Mouse (Mus musculus) hindbrain, embryonic 16.5 days (tissue): ENCODE data around the gene Gabrr3. TPM values are rescaled to one million over a fixed set of nuclear protein-coding genes. Genes with fewer than 3 reads are reported as not detected.

Experiments used
- ATAC-seq: fragments of 200-750 bp; cut with Nextera tagmentation; 2 replicates; pipeline ENCODE4 v1.8.0; 2017; ENCODE audit warnings: moderate TSS enrichment, moderate library complexity
- H3K27ac ChIP-seq: fragments of 300-500 bp; sonication (generic); 2 replicates; pipeline ENCODE4 v1.5.1; 2014; ENCODE audit warnings: low read depth, mild to moderate bottlenecking, control low read depth, low read length, moderate library complexity
- H3K27me3 ChIP-seq: fragments of 300-500 bp; sonication (generic); replicated peaks from 2 replicates; pipeline ENCODE4 v1.6.1; 2014; ENCODE audit warnings: low read length; ENCODE audit not compliant: control insufficient read depth, insufficient read depth
- H3K36me3 ChIP-seq: fragments of 300-500 bp; sonication (generic); 2 replicates; pipeline ENCODE4 v1.6.1; 2014; ENCODE audit warnings: mild to moderate bottlenecking, low read length, moderate library complexity, mixed read lengths; ENCODE audit not compliant: control insufficient read depth, insufficient read depth
- H3K4me1 ChIP-seq: fragments of 300-500 bp; sonication (generic); 2 replicates; pipeline ENCODE4 v1.6.1; 2014; ENCODE audit warnings: low read depth, low read length; ENCODE audit not compliant: control insufficient read depth, insufficient read depth
- H3K4me2 ChIP-seq: fragments of 300-500 bp; sonication (generic); 2 replicates; pipeline ENCODE4 v1.6.1; 2014; ENCODE audit warnings: mild to moderate bottlenecking, low read length, control low read depth, moderate library complexity
- H3K4me3 ChIP-seq: fragments of 300-500 bp; sonication (generic); 2 replicates; pipeline ENCODE4 v1.5.1; 2014; ENCODE audit warnings: mild to moderate bottlenecking, low read length, control low read depth, moderate library complexity
- H3K9ac ChIP-seq: fragments of 300-500 bp; sonication (generic); 2 replicates; pipeline ENCODE4 v1.6.1; 2014; ENCODE audit warnings: low read depth, mild to moderate bottlenecking, control low read depth, low read length, moderate library complexity
- H3K9me3 ChIP-seq: fragments of 300-500 bp; sonication (generic); 2 replicates; pipeline ENCODE4 v1.6.1; 2014; ENCODE audit warnings: mild to moderate bottlenecking, low read length, moderate library complexity; ENCODE audit not compliant: control insufficient read depth
- WGBS: fragments of 180-500 bp; shearing (Covaris S2); extraction: QIAGEN DNeasy Blood & Tissue Kit; methylation state at CpG from one replicate; pipeline ENCODE4 v1.1.7; 2014; 5-methylcytosine and 5-hydroxymethylcytosine counted together
- polyA plus RNA-seq: library from polyadenylated mRNA; unstranded; fragments of >200 nt; fragmentation: Nextera tagmentation; extraction: Ambion mirVana; gene quantifications from 2 replicates; pipeline ENCODE4 v1.2.1, GENCODE M21; 2015

Gene Gabrr3
- not detected in 2 replicates for polyA plus RNA-seq

DNA sequence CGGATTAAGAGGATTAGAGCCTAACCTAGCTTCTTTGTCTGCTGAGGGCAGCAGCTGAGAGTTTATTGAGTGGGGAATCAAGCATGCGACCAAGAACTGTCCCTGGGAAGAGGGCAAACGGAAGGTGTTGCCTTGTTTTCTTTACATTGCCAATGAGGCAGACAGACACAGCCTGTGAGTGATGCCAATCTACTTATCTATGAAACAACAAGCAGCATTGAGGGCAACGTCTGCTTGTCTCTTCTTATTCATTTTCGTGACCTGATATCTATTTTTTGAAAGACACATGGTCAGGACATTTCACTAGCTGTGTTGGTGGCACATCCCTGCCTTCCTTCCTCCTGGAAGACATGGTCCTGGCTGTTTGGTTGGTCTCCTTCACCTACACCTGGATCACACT is at the start of gene Gabrr3:
Gene Gabrr3, plus strand, starts transcription at position 301 of the 400 bp plus-strand sequence.
- no peaks in the 10 kb centered on the region for H3K36me3 ChIP-seq
- H3K27ac ChIP-seq = no peak within 1 kb of the TSS
- no peaks in the 10 kb centered on the region for H3K27me3 ChIP-seq
- no peaks in the 10 kb centered on the region for H3K9me3 ChIP-seq
- no peaks in the 10 kb centered on the region for H3K4me1 ChIP-seq
- ATAC-seq = no peak
- no peak within 1 kb of the TSS for H3K9ac ChIP-seq
- WGBS = 61% methylated on average over 5 of the region's 5 CpGs
- H3K4me3 ChIP-seq = no peak within 1 kb of the TSS
- no peak within 1 kb of the TSS for H3K4me2 ChIP-seq

DNA sequence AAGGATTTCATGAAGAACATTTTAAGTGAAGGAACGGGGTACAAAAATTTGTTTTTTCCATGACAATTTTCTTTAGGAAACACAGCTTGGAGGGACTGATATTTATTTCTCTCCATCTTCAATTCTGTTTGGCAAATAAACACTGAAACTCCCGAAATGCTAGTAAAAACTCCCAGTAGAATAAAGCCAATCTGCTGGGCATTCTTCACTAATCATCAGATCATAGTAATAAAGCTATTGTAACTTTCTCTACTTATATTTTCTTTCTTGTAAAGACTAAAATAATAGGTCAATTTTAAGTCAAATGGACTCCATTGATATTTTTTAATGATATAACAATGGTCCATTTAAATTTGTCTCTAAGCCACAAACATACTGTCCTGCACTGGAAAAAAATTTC is 43.2 kb upstream of the Gabrr3 start, which contains the start of gene Olfr209:
Gene Olfr209, minus strand, starts transcription at position 101 of the 400 bp plus-strand sequence.
- no peaks in the 10 kb centered on the region for H3K9me3 ChIP-seq
- H3K4me1 ChIP-seq = no peaks in the 10 kb centered on the region
- no peaks in the 10 kb centered on the region for H3K36me3 ChIP-seq
- no peak within 1 kb of the TSS for H3K27ac ChIP-seq
- H3K9ac ChIP-seq = no peak within 1 kb of the TSS
- ATAC-seq = no peak
- no peak within 1 kb of the TSS for H3K4me3 ChIP-seq
- no peaks in the 10 kb centered on the region for H3K27me3 ChIP-seq
- H3K4me2 ChIP-seq = no peak within 1 kb of the TSS
- 81% methylated on average over 2 of the region's 2 CpGs for WGBS

DNA sequence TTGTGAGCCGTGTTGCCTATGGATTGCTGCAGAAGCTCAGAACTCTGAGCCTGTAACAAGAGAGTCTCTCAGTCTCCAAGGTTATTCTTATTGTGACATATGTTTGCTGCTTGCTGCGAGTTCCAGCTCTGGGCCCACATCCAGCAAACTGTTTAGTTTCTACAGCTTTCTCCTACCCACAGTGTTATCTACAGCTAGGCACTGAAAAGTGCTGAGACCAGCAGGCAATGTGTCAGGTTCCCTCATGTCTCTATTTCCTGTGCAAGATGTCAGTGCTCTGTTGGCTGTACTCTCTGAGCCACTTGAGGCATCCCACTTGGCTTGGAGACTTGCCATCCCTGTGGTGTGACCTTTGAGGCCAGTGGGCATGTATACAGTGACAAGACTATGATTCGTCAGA is 13.8 kb upstream of the Gabrr3 start:
- Histone ChIP-seq H3K27ac (no peak overlapping the region), H3K27me3 (no peaks in the 10 kb centered on the region), H3K4me2 (no peak overlapping the region), H3K4me3 (no peak overlapping the region), H3K36me3 (no peaks in the 10 kb centered on the region), H3K4me1 (no peaks in the 10 kb centered on the region), H3K9ac (no peak overlapping the region), H3K9me3 (no peaks in the 10 kb centered on the region; the same call in 1 of the 2 replicates)
- 54% methylated on average over 3 of the region's 3 CpGs for WGBS
- peak; percentile 61 for ATAC-seq

DNA sequence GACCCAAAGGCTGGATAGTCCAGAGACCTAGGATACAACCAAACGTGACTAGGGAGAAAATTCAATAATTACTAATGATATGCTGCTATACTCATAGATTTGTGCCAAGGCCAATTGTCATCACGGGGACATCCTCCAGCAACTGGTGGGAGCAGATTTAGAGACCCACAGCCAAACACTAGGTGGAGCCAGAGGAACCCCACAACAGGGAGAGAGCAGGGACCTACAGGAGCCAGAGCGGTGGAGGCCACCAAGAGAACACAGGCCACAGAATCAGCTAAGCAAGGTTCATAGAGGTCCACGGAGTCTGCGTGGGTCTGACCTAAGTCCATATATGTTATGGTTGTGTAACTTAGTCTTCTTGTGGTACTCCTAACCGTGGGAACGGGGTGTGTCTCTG is 6.0 kb upstream of the Gabrr3 start:
- H3K4me3 ChIP-seq = no peak overlapping the region
- H3K4me1 ChIP-seq = no peaks in the 10 kb centered on the region
- ATAC-seq = no peak
- no peak overlapping the region for H3K4me2 ChIP-seq
- H3K27me3 ChIP-seq = no peaks in the 10 kb centered on the region
- no peaks in the 10 kb centered on the region for H3K36me3 ChIP-seq
- no peak overlapping the region for H3K9ac ChIP-seq
- no peak overlapping the region for H3K27ac ChIP-seq
- 72% methylated on average over 7 of the region's 7 CpGs for WGBS
- no peaks in the 10 kb centered on the region; the same call in 1 of the 2 replicates for H3K9me3 ChIP-seq

DNA sequence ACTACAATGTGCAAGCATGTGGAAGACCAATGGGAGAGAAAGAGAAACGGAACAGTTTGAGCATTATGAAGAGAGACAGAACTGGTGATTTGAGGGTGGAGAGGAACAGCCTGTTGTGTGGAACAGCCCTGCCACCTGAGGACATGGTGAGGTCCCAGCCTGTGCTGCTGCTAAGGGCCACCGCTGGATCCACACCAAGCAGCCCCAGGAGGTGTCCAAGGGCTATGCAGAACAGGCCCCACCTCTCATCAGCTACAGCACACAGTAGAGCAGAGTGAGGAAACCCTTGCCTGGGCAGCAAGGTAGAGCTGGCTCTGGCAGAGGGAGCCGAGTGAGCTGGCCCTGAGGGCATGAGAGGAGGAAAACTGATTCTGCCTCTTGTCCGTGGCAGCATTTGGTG is 5.1 kb upstream of the Gabrr3 start:
- Histone ChIP-seq H3K27ac (no peak overlapping the region), H3K9ac (no peak overlapping the region), H3K4me2 (no peak overlapping the region), H3K36me3 (no peaks in the 10 kb centered on the region), H3K9me3 (no peaks in the 10 kb centered on the region; the same call in 1 of the 2 replicates), H3K4me1 (no peaks in the 10 kb centered on the region), H3K4me3 (no peak overlapping the region), H3K27me3 (no peaks in the 10 kb centered on the region)
- no peak for ATAC-seq
- 83% methylated on average over 4 of the region's 4 CpGs for WGBS

DNA sequence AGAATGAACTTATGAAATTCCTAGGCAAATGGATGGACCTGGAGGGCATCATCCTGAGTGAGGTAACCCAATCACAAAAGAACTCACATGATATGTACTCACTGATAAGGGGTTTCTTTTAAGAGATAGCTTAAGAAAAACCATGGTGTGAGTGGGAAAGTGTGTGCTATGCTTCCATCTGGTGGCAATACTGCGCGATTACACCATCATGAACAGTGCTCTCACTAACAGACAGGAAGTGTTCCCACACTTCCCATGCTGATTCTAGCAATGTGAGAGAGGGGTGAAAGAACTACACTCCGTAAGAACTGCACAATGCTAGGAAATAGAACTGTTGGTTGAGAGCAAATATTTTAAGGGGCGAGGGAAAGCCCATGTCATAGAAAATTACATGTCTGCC is 3.4 kb upstream of the Gabrr3 start:
- 25% methylated on average over 4 of the region's 4 CpGs for WGBS
- H3K4me3 ChIP-seq = no peak overlapping the region
- peak; percentile 94 for ATAC-seq

DNA sequence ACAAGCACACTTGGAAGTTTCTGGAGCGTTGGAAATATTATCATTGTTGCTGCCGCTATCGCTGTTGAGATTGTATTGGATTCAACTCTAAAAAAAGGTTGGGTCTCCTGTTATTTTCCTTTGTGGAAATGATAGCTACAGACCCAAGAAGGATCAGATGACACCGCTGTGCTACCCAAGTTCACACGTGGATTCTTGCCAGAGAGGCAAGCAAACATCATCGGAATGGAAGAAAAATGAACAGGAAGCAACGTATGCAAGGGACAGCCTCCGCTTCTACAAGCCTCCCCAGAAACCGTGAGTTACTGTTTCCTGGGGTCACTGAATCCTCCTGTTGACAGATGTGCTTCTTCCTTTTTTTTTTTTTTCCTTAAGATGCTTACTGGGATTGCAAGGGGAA is 2.3 kb upstream of the Gabrr3 start:
- WGBS = 72% methylated on average over 9 of the region's 9 CpGs

More for the DNA sequence above, 3.4 kb upstream of the Gabrr3 start:
- Histone ChIP-seq H3K4me1 (no peaks in the 10 kb centered on the region), H3K9ac (no peak overlapping the region), H3K27me3 (no peaks in the 10 kb centered on the region), H3K4me2 (no peak overlapping the region), H3K9me3 (no peaks in the 10 kb centered on the region), H3K36me3 (no peaks in the 10 kb centered on the region), H3K27ac (no peak overlapping the region)

DNA sequence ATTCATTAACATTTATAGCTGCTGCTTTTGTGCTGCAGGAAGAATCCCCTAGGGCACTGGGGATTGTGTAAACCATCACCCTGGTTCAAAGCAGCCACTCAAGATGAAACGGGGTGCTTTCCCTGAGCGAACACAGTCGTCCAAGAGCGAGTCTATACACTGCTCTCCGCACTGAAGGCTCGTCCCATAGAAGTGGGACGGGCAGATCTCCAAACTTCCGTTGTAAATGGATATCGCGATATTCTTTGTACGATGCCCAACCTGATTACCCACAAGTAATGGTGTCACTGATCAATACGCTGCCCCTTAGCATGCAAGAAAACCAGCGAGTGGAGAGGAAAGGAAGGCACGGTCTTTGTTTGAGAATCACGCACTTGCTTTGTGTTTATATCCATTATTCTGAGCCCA is 2.2 kb downstream of the Gabrr3 start:
- Histone ChIP-seq H3K4me2 (peak overlapping the region; percentile 32), H3K36me3 (no peaks in the 10 kb centered on the region), H3K27ac (no peak overlapping the region), H3K4me1 (no peaks in the 10 kb centered on the region), H3K4me3 (no peak overlapping the region), H3K27me3 (no peaks in the 10 kb centered on the region), H3K9ac (no peak overlapping the region), H3K9me3 (no peaks in the 10 kb centered on the region)
- ATAC-seq = peak; percentile 25; the same call in 1 of the 2 replicates
- 51% methylated on average over 15 of the region's 15 CpGs for WGBS

More for the DNA sequence above, 2.3 kb upstream of the Gabrr3 start:
- H3K4me1 ChIP-seq = no peaks in the 10 kb centered on the region
- no peak overlapping the region for H3K4me2 ChIP-seq
- H3K9me3 ChIP-seq = no peaks in the 10 kb centered on the region
- H3K9ac ChIP-seq = no peak overlapping the region
- no peak overlapping the region for H3K27ac ChIP-seq
- no peak for ATAC-seq
- H3K27me3 ChIP-seq = no peaks in the 10 kb centered on the region
- no peak overlapping the region for H3K4me3 ChIP-seq
- H3K36me3 ChIP-seq = no peaks in the 10 kb centered on the region

DNA sequence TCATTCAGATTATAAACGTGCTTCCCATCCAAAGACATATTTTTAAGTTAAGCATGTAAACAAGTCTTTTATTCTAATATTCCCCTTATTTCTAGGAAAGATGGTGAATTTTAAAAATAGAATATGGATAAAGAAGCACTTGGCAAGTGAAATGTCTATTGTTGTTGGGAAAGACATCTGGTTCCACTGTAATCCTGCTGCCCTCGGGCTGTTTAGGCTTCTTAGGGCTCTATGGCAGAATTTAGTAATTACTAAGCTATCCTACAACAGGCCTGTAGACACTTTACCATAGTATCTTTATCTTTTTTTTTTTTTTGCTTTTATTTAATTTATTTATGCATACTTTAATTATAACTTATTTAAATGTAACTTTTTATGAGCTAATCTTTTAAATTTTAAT is 2.7 kb downstream of the Gabrr3 start:
- Histone ChIP-seq H3K4me1 (no peaks in the 10 kb centered on the region), H3K9ac (no peak overlapping the region), H3K27ac (no peak overlapping the region), H3K4me3 (no peak overlapping the region), H3K9me3 (no peaks in the 10 kb centered on the region), H3K36me3 (no peaks in the 10 kb centered on the region), H3K27me3 (no peaks in the 10 kb centered on the region), H3K4me2 (no peak overlapping the region)
- no peak for ATAC-seq
- 53% methylated on average over 2 of the region's 2 CpGs for WGBS

DNA sequence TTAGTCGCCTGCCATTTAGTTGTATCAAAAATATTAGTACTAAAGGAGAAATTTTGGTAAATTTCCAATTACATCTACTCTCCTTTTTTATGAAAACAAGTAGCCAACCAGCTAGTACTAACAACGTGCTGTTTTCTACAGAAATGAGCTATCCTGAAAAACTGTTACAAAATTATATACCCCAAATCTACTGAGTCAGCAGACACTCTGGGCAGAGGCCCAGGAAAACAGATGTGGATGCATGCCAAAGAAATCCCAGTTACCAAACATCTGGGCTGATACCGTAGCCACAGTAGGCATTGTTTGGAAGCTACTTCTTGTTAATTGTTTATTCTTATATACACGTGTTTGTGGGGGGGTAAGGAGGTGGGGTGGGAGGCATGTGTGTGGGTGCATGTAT is 6.3 kb downstream of the Gabrr3 start:
- no peak overlapping the region for H3K4me2 ChIP-seq
- ATAC-seq = no peak
- H3K4me1 ChIP-seq = no peaks in the 10 kb centered on the region
- no peak overlapping the region for H3K27ac ChIP-seq
- WGBS = 53% methylated on average over 4 of the region's 4 CpGs
- H3K9ac ChIP-seq = no peak overlapping the region
- no peaks in the 10 kb centered on the region for H3K36me3 ChIP-seq
- H3K27me3 ChIP-seq = no peaks in the 10 kb centered on the region
- H3K4me3 ChIP-seq = no peak overlapping the region
- no peaks in the 10 kb centered on the region for H3K9me3 ChIP-seq
